Mouse (Mus musculus) heart, postnatal 0 days (tissue): ENCODE data around the gene Veph1. TPM values are rescaled to one million over a fixed set of nuclear protein-coding genes. Genes with fewer than 3 reads are reported as not detected.

Experiments used
- ATAC-seq: fragments of 200-750 bp; cut with Nextera tagmentation; 2 replicates; pipeline ENCODE4 v1.8.0; 2017; ENCODE audit warnings: low read depth, moderate number of reproducible peaks, moderate library complexity; ENCODE audit not compliant: insufficient read depth
- DNase-seq: peaks from one replicate; pipeline ENCODE4 v3.0.0-alpha.2; 2016; ENCODE audit warnings: low spot score
- H3K27ac ChIP-seq: fragments of 300-500 bp; sonication (generic); 2 replicates; pipeline ENCODE4 v1.5.1; 2014; ENCODE audit warnings: low read depth, mild to moderate bottlenecking
- H3K27me3 ChIP-seq: fragments of 300-500 bp; sonication (generic); 2 replicates; pipeline ENCODE4 v1.6.1; 2014; ENCODE audit warnings: low read length, mixed read lengths; ENCODE audit not compliant: control insufficient read depth, insufficient read depth
- H3K36me3 ChIP-seq: fragments of 300-500 bp; sonication (generic); replicated peaks from 2 replicates; pipeline ENCODE4 v1.6.1; 2014; ENCODE audit warnings: low read length, mixed read lengths; ENCODE audit not compliant: control insufficient read depth, insufficient read depth
- H3K4me1 ChIP-seq: fragments of 300-500 bp; sonication (generic); 2 replicates; pipeline ENCODE4 v1.6.1; 2014; ENCODE audit warnings: antibody characterized with exemption; ENCODE audit not compliant: control insufficient read depth, insufficient read depth
- H3K4me2 ChIP-seq: fragments of 300-500 bp; sonication (generic); 2 replicates; pipeline ENCODE4 v1.6.1; 2014; ENCODE audit warnings: low read depth, mild to moderate bottlenecking, low read length, moderate library complexity
- H3K4me3 ChIP-seq: fragments of 300-500 bp; sonication (generic); 2 replicates; pipeline ENCODE4 v1.5.1; 2014; ENCODE audit warnings: low read depth, low read length
- H3K9ac ChIP-seq: fragments of 300-500 bp; sonication (generic); replicated peaks from 2 replicates; pipeline ENCODE4 v1.6.1; 2014; ENCODE audit warnings: low read depth, low read length, mixed read lengths
- H3K9me3 ChIP-seq: fragments of 300-500 bp; sonication (generic); replicated peaks from 2 replicates; pipeline ENCODE4 v1.6.1; 2016; ENCODE audit warnings: low read length; ENCODE audit not compliant: control insufficient read depth
- CTCF ChIP-seq: IDR thresholded peaks from 2 replicates; pipeline ENCODE4 v1.5.1; 2016; ENCODE audit warnings: antibody characterized with exemption, control low read depth, low read depth
- EP300 ChIP-seq: IDR thresholded peaks from 2 replicates; pipeline ENCODE4 v1.6.1; 2016; ENCODE audit warnings: antibody characterized with exemption, low read depth
- WGBS: fragments of 180-500 bp; shearing (Covaris S2); extraction: QIAGEN DNeasy Blood & Tissue Kit; methylation state at CpG from one replicate; pipeline ENCODE4 v1.1.7; 2014; 5-methylcytosine and 5-hydroxymethylcytosine counted together
- polyA plus RNA-seq: library from polyadenylated mRNA; unstranded; fragments of >200 nt; fragmentation: Nextera tagmentation; extraction: Ambion mirVana; gene quantifications from 2 replicates; pipeline ENCODE4 v1.2.1, GENCODE M21; 2015
- total RNA-seq: library from RNA; depleted of rRNA; stranded (reverse); fragments of >200 nt; gene quantifications from 2 replicates; pipeline ENCODE4 v1.2.3, GENCODE M21; 2014; ENCODE audit warnings: low replicate concordance

The Veph1 gene
- total and polyA plus RNA-seq, 2 experiments from 2014 or later = 0.30 to 2.5 TPM

- TF ChIP-seq CTCF (no peak), EP300 (no peak)
- ATAC-seq (no peak), DNase-seq (no peak)
- H3K4me3 ChIP-seq = no peak overlapping the region
- no peaks in the 10 kb centered on the region for H3K4me1 ChIP-seq
- H3K27me3 ChIP-seq = no peaks in the 10 kb centered on the region
- no peak overlapping the region for H3K9ac ChIP-seq
- 59% methylated on average over 5 of the region's 5 CpGs for WGBS
- no peak overlapping the region for H3K27ac ChIP-seq
- no peaks in the 10 kb centered on the region for H3K9me3 ChIP-seq
- H3K36me3 ChIP-seq = no peaks in the 10 kb centered on the region
- H3K4me2 ChIP-seq = no peak overlapping the region
These were observed 255.7 kb downstream of the Veph1 start for GRCm38 (mm10) chr3:66040857-66041494.

GRCm38 (mm10) chr3:66035226-66035625 lies 261.4 kb downstream of the Veph1 start:
- Histone ChIP-seq H3K4me2 (no peak overlapping the region), H3K4me1 (no peaks in the 10 kb centered on the region), H3K36me3 (no peaks in the 10 kb centered on the region), H3K4me3 (no peak overlapping the region), H3K27me3 (no peaks in the 10 kb centered on the region), H3K9me3 (no peaks in the 10 kb centered on the region), H3K9ac (no peak overlapping the region), H3K27ac (no peak overlapping the region)
- WGBS = 65% methylated on average over 5 of the region's 5 CpGs
- DNase-seq (no peak), ATAC-seq (no peak)
- TF ChIP-seq EP300 = no peak
- no peak for TF ChIP-seq CTCF

- no peaks in the 10 kb centered on the region for H3K9me3 ChIP-seq
- H3K4me3 ChIP-seq = no peak overlapping the region
- H3K27me3 ChIP-seq = no peaks in the 10 kb centered on the region
- TF ChIP-seq EP300 (no peak), CTCF (no peak)
- no peaks in the 10 kb centered on the region for H3K4me1 ChIP-seq
- no peaks in the 10 kb centered on the region for H3K36me3 ChIP-seq
- no peak overlapping the region for H3K27ac ChIP-seq
- no peak overlapping the region for H3K9ac ChIP-seq
- no peak for ATAC-seq
- WGBS = 30% methylated on average over 2 of the region's 2 CpGs
- H3K4me2 ChIP-seq = no peak overlapping the region
- no peak for DNase-seq
These were observed 263.3 kb downstream of the Veph1 start for GRCm38 (mm10) chr3:66033346-66033745.

GRCm38 (mm10) chr3:66025454-66025853 lies 271.2 kb downstream of the Veph1 start:
- H3K4me1 ChIP-seq = no peaks in the 10 kb centered on the region
- ATAC-seq (no peak), DNase-seq (no peak)
- H3K27me3 ChIP-seq = no peaks in the 10 kb centered on the region
- H3K9me3 ChIP-seq = no peaks in the 10 kb centered on the region
- 65% methylated on average over 3 of the region's 3 CpGs for WGBS
- H3K4me2 ChIP-seq = no peak overlapping the region
- no peak overlapping the region for H3K9ac ChIP-seq
- no peak overlapping the region for H3K27ac ChIP-seq
- H3K4me3 ChIP-seq = no peak overlapping the region
- H3K36me3 ChIP-seq = no peaks in the 10 kb centered on the region
- TF ChIP-seq CTCF = no peak
- TF ChIP-seq EP300 = no peak

GRCm38 (mm10) chr3:66024220-66024792 lies 272.3 kb downstream of the Veph1 start:
- no peak for ATAC-seq

GRCm38 (mm10) chr3:66019171-66019570 lies 277.5 kb downstream of the Veph1 start:
- H3K4me2 ChIP-seq = no peak overlapping the region
- H3K27me3 ChIP-seq = no peaks in the 10 kb centered on the region
- H3K9me3 ChIP-seq = no peaks in the 10 kb centered on the region
- no peak for TF ChIP-seq EP300
- no peak for TF ChIP-seq CTCF
- DNase-seq (no peak), ATAC-seq (no peak)
- WGBS = 89% methylated on average over 5 of the region's 5 CpGs
- no peak overlapping the region for H3K9ac ChIP-seq
- H3K27ac ChIP-seq = no peak overlapping the region
- H3K4me3 ChIP-seq = no peak overlapping the region
- no peaks in the 10 kb centered on the region for H3K36me3 ChIP-seq
- H3K4me1 ChIP-seq = no peaks in the 10 kb centered on the region

More at GRCm38 (mm10) chr3:66024220-66024792, 272.3 kb downstream of the Veph1 start:
- no peak for TF ChIP-seq CTCF
- TF ChIP-seq EP300 = no peak
- Histone ChIP-seq H3K27ac (no peak overlapping the region), H3K9ac (no peak overlapping the region), H3K4me3 (no peak overlapping the region), H3K27me3 (no peaks in the 10 kb centered on the region), H3K4me2 (no peak overlapping the region), H3K4me1 (no peaks in the 10 kb centered on the region), H3K36me3 (no peaks in the 10 kb centered on the region), H3K9me3 (no peaks in the 10 kb centered on the region)
- WGBS = 66% methylated on average over 5 of the region's 5 CpGs
- no peak for DNase-seq
